Mouse (Mus musculus): Measurements from ENCODE around the gene Numb. TPM values are rescaled to one million over a fixed set of nuclear protein-coding genes. Genes with fewer than 3 reads are reported as not detected.

Numb gene
- polyA plus RNA-seq, 1 experiment from 2014 or later = 37.4 TPM

DNA sequence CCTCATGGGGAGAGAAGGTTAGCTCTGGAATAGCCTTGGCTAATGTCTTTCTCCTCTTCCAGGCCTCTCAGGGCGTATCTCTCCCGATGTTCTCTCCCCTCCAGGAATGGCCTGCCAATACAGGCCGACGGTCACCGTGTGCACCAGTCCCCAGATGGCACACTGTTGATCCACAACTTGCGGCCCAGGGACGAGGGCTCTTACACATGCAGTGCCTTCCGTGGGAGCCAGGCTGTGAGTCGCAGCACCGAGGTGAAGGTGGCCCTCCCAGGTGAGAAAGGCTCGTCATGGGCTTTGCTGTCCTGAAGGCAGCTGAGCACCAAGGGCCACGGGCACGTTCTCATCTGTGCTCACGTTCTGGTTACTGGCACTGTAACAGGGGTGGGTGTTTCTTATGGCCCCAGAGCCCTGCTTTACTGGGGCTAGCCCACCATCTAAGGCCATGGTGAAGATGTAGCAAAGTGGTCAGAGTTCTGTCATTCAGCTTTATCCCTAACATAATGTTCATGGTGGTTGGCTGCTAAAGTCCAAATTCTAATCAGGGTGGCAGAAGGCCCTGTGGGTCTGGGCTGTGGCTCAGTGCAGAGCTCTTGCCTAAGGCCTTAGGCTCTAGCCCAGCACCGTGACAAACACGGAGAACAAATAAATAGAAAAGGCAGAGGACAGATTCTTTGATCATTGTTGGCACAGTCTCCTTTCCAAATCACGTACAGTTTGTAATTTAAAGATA is 132.5 kb downstream of the Numb start:
- peaks cover 23% of the 10 kb centered on the region for H3K36me3 ChIP-seq
- H3K27ac ChIP-seq (replicated peaks) = no peak overlapping the region
- no peak for DNase-seq (ENCODE audit: low spot score)
- peaks cover 23% of the 10 kb centered on the region for H3K4me1 ChIP-seq
- no peaks in the 10 kb centered on the region for H3K9me3 ChIP-seq (replicated peaks)
- H3K27me3 ChIP-seq (ENCODE audit: low read depth, poor library complexity, severe bottlenecking) = no peaks in the 10 kb centered on the region
- 92% methylated on average over 17 of the region's 17 CpGs for WGBS
- H3K4me3 ChIP-seq = no peak overlapping the region

- WGBS = 84% methylated on average over 4 of the region's 4 CpGs
- Histone ChIP-seq H3K4me1 (peaks cover 14% of the 10 kb centered on the region), H3K27ac (replicated peaks) (0 out of 2 replicates have a peak overlapping the region, but pooled peaks have one; percentile 43), H3K9me3 (replicated peaks) (no peaks in the 10 kb centered on the region), H3K27me3 (ENCODE audit: low read depth, poor library complexity, severe bottlenecking) (no peaks in the 10 kb centered on the region), H3K4me3 (no peak overlapping the region), H3K36me3 (no peaks in the 10 kb centered on the region)
- DNase-seq (ENCODE audit: low spot score) = no peak
These were observed 136.4 kb downstream of the Numb start for GRCm38 (mm10) chr12:83785305-83785704.

DNA sequence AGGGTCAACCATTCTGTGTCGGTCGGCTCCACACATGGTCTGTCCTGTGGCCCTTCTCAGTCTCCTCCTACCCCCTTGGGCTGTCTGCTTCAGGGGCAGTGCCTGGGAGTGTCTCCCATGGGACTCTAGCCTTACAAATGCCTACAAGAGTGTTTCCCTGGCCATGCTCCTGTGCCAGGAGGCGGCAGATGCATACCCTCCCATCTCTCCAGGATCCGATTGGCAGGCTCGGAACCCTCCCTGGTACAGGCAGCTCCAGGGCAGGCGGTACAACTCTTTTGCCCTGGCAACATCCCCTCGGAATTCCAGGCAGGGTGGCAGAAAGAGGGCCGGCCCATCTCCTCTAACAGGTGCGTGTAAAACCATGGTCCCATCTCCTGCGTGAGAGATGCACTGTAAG is 139.1 kb downstream of the Numb start:
- no peak overlapping the region for H3K27ac ChIP-seq (replicated peaks)
- no peaks in the 10 kb centered on the region for H3K9me3 ChIP-seq (replicated peaks)
- WGBS = 92% methylated on average over 10 of the region's 10 CpGs
- no peaks in the 10 kb centered on the region for H3K27me3 ChIP-seq (ENCODE audit: low read depth, poor library complexity, severe bottlenecking)
- H3K36me3 ChIP-seq = no peaks in the 10 kb centered on the region
- no peak for DNase-seq (ENCODE audit: low spot score)
- no peak overlapping the region for H3K4me3 ChIP-seq
- peaks cover 14% of the 10 kb centered on the region for H3K4me1 ChIP-seq

- no peak for DNase-seq (ENCODE audit: low spot score)
- no peaks in the 10 kb centered on the region for H3K9me3 ChIP-seq (replicated peaks)
- WGBS = 74% methylated on average over 23 of the region's 23 CpGs
- H3K4me3 ChIP-seq = no peak overlapping the region
- H3K4me1 ChIP-seq = peaks cover 14% of the 10 kb centered on the region
- H3K27me3 ChIP-seq (ENCODE audit: low read depth, poor library complexity, severe bottlenecking) = no peaks in the 10 kb centered on the region
- H3K36me3 ChIP-seq = no peaks in the 10 kb centered on the region
- H3K27ac ChIP-seq (replicated peaks) = no peak overlapping the region
These were observed 140.0 kb downstream of the Numb start for GRCm38 (mm10) chr12:83781640-83782278.

DNA sequence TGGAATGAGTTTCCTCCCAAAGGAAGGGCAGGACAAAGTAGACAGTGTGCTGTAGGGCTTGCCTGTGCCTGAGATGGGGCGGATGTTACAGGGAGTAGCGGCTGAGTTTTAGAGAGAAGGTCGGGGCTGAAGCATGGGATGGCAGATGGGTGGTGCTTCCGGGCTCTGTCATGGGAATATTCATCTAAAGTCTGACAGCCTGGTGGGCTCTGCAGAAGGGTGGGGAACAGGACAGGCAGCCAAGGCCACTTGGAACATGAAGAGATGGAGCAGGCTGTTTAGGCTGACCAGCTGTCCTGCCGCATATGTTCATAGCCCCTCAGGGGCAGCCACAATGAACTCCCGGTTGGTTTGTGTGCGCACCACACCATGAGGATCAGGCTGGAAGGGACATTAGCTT is 140.5 kb downstream of the Numb start:
- no peak for DNase-seq (ENCODE audit: low spot score)
- WGBS = 80% methylated on average over 7 of the region's 7 CpGs
- H3K36me3 ChIP-seq = no peaks in the 10 kb centered on the region
- H3K9me3 ChIP-seq (replicated peaks) = no peaks in the 10 kb centered on the region
- H3K4me1 ChIP-seq = peaks cover 8% of the 10 kb centered on the region
- no peak overlapping the region for H3K4me3 ChIP-seq
- no peak overlapping the region for H3K27ac ChIP-seq (replicated peaks)
- no peaks in the 10 kb centered on the region for H3K27me3 ChIP-seq (ENCODE audit: low read depth, poor library complexity, severe bottlenecking)

DNA sequence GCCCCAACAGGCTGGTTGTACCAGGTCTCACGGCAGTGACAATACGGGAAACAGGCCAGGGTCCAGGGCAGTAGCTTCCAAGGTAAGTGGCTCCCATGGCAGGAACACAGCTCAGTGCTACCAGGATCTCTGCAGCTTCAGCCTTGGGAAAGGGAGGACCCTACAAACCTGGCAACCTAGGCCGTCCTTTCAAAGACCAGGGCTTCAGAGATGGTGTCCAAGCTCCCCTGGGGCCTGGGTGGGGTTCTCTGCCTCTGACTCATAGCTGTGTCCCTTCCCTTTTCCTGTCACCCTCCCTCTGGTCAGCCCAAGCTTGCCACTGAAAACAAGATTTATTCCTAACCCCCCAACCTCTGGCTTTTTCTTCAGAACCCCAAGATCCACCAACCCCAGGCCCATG is 141.6 kb downstream of the Numb start:
- Histone ChIP-seq H3K36me3 (no peaks in the 10 kb centered on the region), H3K27ac (replicated peaks) (no peak overlapping the region), H3K4me3 (no peak overlapping the region), H3K27me3 (ENCODE audit: low read depth, poor library complexity, severe bottlenecking) (no peaks in the 10 kb centered on the region), H3K9me3 (replicated peaks) (no peaks in the 10 kb centered on the region), H3K4me1 (peaks cover 16% of the 10 kb centered on the region)
- DNase-seq (ENCODE audit: low spot score) = no peak
- WGBS = 87% methylated on average over 3 of the region's 3 CpGs

DNA sequence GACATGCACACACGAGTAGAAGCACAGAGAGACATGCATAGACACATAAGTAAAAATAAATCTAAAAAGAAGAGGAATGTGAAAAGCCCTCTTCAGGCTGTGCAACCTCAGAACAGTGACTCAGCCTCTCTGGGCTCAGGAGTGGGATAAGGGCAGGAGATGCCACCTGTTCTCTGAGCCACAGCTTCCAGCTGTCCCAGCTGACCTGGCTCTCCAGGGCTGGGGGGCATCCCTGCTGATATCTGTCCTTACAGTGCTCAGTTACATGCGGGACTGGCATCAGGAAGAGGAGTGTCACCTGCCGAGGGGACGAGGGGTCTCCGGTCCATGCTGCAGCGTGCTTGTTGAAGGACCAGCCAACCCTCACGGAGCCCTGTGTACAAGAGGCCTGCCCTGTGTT is 145.0 kb downstream of the Numb start:
- H3K27me3 ChIP-seq (ENCODE audit: low read depth, poor library complexity, severe bottlenecking) = peaks cover 6% of the 10 kb centered on the region; the same call in 1 of the 2 replicates
- no peaks in the 10 kb centered on the region for H3K9me3 ChIP-seq (replicated peaks)
- 88% methylated on average over 7 of the region's 7 CpGs for WGBS
- no peaks in the 10 kb centered on the region for H3K36me3 ChIP-seq
- DNase-seq (ENCODE audit: low spot score) = no peak
- H3K27ac ChIP-seq (replicated peaks) = peak overlapping the region; percentile 69
- no peak overlapping the region for H3K4me3 ChIP-seq
- H3K4me1 ChIP-seq = peaks cover 16% of the 10 kb centered on the region

DNA sequence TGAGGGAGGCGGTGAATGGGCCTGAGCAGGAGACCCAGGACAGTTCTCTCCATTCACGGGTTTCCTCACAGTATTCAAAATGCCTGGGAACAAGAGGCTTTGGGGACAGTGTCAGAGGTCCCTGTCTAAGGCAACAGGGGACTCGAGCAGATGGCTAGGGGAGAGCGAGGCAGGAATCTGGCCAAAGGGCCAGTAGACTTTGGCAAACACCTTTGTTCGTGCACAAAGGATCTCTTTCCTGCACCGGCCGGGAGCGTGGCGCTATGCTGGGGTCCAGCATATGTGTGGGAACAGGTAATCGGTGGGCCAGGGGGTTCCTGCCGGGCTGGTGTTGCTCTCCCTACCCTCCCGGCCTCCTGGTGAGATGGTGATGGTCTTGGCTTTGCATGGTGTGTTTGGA is 146.1 kb downstream of the Numb start:
- Histone ChIP-seq H3K9me3 (replicated peaks) (no peaks in the 10 kb centered on the region), H3K36me3 (no peaks in the 10 kb centered on the region), H3K4me1 (peaks cover 18% of the 10 kb centered on the region), H3K4me3 (no peak overlapping the region), H3K27ac (replicated peaks) (peak overlapping the region; percentile 69), H3K27me3 (ENCODE audit: low read depth, poor library complexity, severe bottlenecking) (peaks cover 9% of the 10 kb centered on the region; the same call in 1 of the 2 replicates)
- DNase-seq (ENCODE audit: low spot score) = no peak
- 66% methylated on average over 12 of the region's 12 CpGs for WGBS

GRCm38 (mm10) chr12:83770418-83771256 is 151.1 kb downstream of the Numb start:
- WGBS = 8% methylated on average over 25 of the region's 25 CpGs
- DNase-seq (ENCODE audit: low spot score) = peak; percentile 80
- H3K36me3 ChIP-seq = no peaks in the 10 kb centered on the region
- 0 out of 2 replicates have a peak overlapping the region, but pooled peaks have one; percentile 28 for H3K27ac ChIP-seq (replicated peaks)
- H3K4me1 ChIP-seq = peaks cover 32% of the 10 kb centered on the region
- no peaks in the 10 kb centered on the region for H3K9me3 ChIP-seq (replicated peaks)
- peak overlapping the region; percentile 41 for H3K4me3 ChIP-seq
- H3K27me3 ChIP-seq (ENCODE audit: low read depth, poor library complexity, severe bottlenecking) = peaks cover 35% of the 10 kb centered on the region

- WGBS = 88% methylated on average over 14 of the region's 14 CpGs
- Histone ChIP-seq H3K27me3 (ENCODE audit: low read depth, poor library complexity, severe bottlenecking) (peaks cover 50% of the 10 kb centered on the region), H3K4me1 (peaks cover 33% of the 10 kb centered on the region)
These were observed 153.4 kb downstream of the Numb start for GRCm38 (mm10) chr12:83768235-83768899.

DNA sequence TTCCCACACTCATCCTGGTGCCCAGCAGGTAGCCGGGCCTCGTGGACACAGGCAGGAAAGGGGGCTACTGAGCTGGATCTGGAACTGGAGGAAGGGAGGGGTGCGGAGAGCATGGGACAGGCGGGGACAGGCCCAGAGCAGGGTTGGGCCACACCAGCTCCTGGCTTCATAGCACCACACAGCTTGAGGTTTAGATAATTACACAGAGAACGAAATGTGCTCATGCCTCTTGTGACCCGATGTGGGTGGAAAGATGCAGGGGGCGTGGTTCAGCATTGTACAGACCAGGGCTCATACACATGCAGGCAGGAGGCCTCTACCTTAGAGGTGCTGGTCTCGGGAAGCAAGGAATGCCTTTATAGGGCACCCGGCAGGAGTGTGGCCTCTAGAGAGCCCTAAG is 153.9 kb downstream of the Numb start:
- H3K4me1 ChIP-seq = peaks cover 38% of the 10 kb centered on the region
- WGBS = 73% methylated on average over 9 of the region's 9 CpGs
- no peak for DNase-seq (ENCODE audit: low spot score)
- no peaks in the 10 kb centered on the region for H3K9me3 ChIP-seq (replicated peaks)
- no peak overlapping the region for H3K27ac ChIP-seq (replicated peaks)
- H3K27me3 ChIP-seq (ENCODE audit: low read depth, poor library complexity, severe bottlenecking) = peaks cover 54% of the 10 kb centered on the region
- no peaks in the 10 kb centered on the region for H3K36me3 ChIP-seq
- no peak overlapping the region for H3K4me3 ChIP-seq

More at GRCm38 (mm10) chr12:83768235-83768899, 153.4 kb downstream of the Numb start:
- Histone ChIP-seq H3K4me3 (no peak overlapping the region), H3K36me3 (no peaks in the 10 kb centered on the region), H3K27ac (replicated peaks) (no peak overlapping the region), H3K9me3 (replicated peaks) (no peaks in the 10 kb centered on the region)
- no peak for DNase-seq (ENCODE audit: low spot score)

- Histone ChIP-seq H3K9me3 (replicated peaks) (no peaks in the 10 kb centered on the region), H3K4me1 (peaks cover 52% of the 10 kb centered on the region), H3K27ac (replicated peaks) (no peak overlapping the region), H3K36me3 (no peaks in the 10 kb centered on the region), H3K4me3 (no peak overlapping the region), H3K27me3 (ENCODE audit: low read depth, poor library complexity, severe bottlenecking) (peaks cover 60% of the 10 kb centered on the region)
- DNase-seq (ENCODE audit: low spot score) = no peak
- 82% methylated on average over 13 of the region's 13 CpGs for WGBS
These were observed 155.7 kb downstream of the Numb start for GRCm38 (mm10) chr12:83765965-83766603.
